In genomic region chr4:151997701-151998100, GRCm38 (mm10) we compare ENCODE assay signal across 10 mouse cellular contexts. TPM values are rescaled to one million over a fixed set of nuclear protein-coding genes. Genes with fewer than 3 reads are reported as not detected.
DNase-seq lines count a peak whose midpoint lies in the region; ATAC-seq and TF ChIP-seq lines count a peak whose summit lies in the region.
"Had no signal": no experiment of that assay in that cellular context is flagged by ENCODE, and none has a peak within 500 bp of the region (broad histone marks: within the 10 kb centered on the region; RNA-seq: fewer than 3 reads in every experiment).

No protein-coding gene starts in this region.

- intact Hi-C loops in gastrocnemius, adult 2 months (cut with DNase I) = no loop called here
- intact Hi-C loops in gastrocnemius, postnatal 14 days (cut with DNase I; ENCODE audit: low total_unique reads) = no loop called here

- peak overlapping the region; percentile 100 for H3K4me3 ChIP-seq in gastrocnemius, adult 2 months
- H3K4me3 ChIP-seq in lung, embryonic 16.5 days (ENCODE audit: low read length) = no peak overlapping the region
- H3K4me3 ChIP-seq in hindbrain, embryonic 11.5 days (ENCODE audit: low read depth, low read length) = peak overlapping the region; percentile 100; the same call in 1 of the 2 replicates
- H3K4me3 ChIP-seq in midbrain, embryonic 16.5 days (ENCODE audit: low read depth, low read length) = 0 out of 2 replicates have a peak overlapping the region, but pooled peaks have one; percentile 99

- no peaks in the 10 kb centered on the region for H3K27me3 ChIP-seq in lung, embryonic 16.5 days (ENCODE audit: control insufficient read depth, insufficient read depth, low read depth, low read length)
- no peaks in the 10 kb centered on the region for H3K27me3 ChIP-seq in hindbrain, embryonic 11.5 days (ENCODE audit: control insufficient read depth, insufficient read depth, low read length)
- H3K27me3 ChIP-seq in midbrain, embryonic 16.5 days (ENCODE audit: control insufficient read depth, insufficient read depth, low read depth, low read length) = no peaks in the 10 kb centered on the region

- peaks cover under 1% of the 10 kb centered on the region; the same call in 1 of the 2 replicates for H3K36me3 ChIP-seq in lung, embryonic 16.5 days (ENCODE audit: control insufficient read depth, insufficient read depth, low read length)
- no peaks in the 10 kb centered on the region for H3K36me3 ChIP-seq in hindbrain, embryonic 11.5 days (ENCODE audit: control insufficient read depth, insufficient read depth, low read length)
- H3K36me3 ChIP-seq in midbrain, embryonic 16.5 days (ENCODE audit: control insufficient read depth, insufficient read depth, low read length) = no peaks in the 10 kb centered on the region

- 70% methylated on average over 3 of the region's 3 CpGs for WGBS in lung, embryonic 16.5 days
- 70% methylated on average over 3 of the region's 3 CpGs for WGBS in hindbrain, embryonic 11.5 days
- 86% methylated on average over 3 of the region's 3 CpGs for WGBS in midbrain, embryonic 16.5 days

- no peak for DNase-seq in gastrocnemius, adult 2 months
- DNase-seq in gastrocnemius, postnatal 14 days = no peak
- no peak for DNase-seq in lung, adult 18-20 months
- no peak for DNase-seq in hindbrain, embryonic 11.5 days (ENCODE audit: low spot score)
- no peak for DNase-seq in frontal cortex, postnatal 10 days (ENCODE audit: low spot score in 2 of 2)
- no peak for DNase-seq in adrenal gland, adult 18-20 months (ENCODE audit: low spot score in 2 of 2)
- DNase-seq: thymus, postnatal 25 days had no signal

- peak overlapping the region; percentile 68; the same call in 1 of the 2 replicates for H3K4me2 ChIP-seq in lung, embryonic 16.5 days (ENCODE audit: low read depth, low read length)
- no peak overlapping the region for H3K4me2 ChIP-seq in hindbrain, embryonic 11.5 days (replicated peaks; ENCODE audit: low read depth, low read length)
- H3K4me2 ChIP-seq in midbrain, embryonic 16.5 days (ENCODE audit: low read length) = no peak overlapping the region

- no peak overlapping the region for H3K9ac ChIP-seq in lung, embryonic 16.5 days (ENCODE audit: low read length)
- H3K9ac ChIP-seq in hindbrain, embryonic 11.5 days (ENCODE audit: low read depth, low read length) = no peak overlapping the region
- H3K9ac ChIP-seq in midbrain, embryonic 16.5 days (ENCODE audit: low read depth, low read length) = no peak overlapping the region

- H3K9me3 ChIP-seq in lung, embryonic 16.5 days (ENCODE audit: control insufficient read depth, low read length) = no peaks in the 10 kb centered on the region
- no peaks in the 10 kb centered on the region for H3K9me3 ChIP-seq in hindbrain, embryonic 11.5 days (ENCODE audit: control insufficient read depth, low read length)
- H3K9me3 ChIP-seq in midbrain, embryonic 16.5 days (replicated peaks; ENCODE audit: control insufficient read depth, low read length, poor library complexity, severe bottlenecking) = no peaks in the 10 kb centered on the region

- H3K27ac ChIP-seq in gastrocnemius, adult 2 months = peak overlapping the region; percentile 99
- H3K27ac ChIP-seq in lung, embryonic 16.5 days (ENCODE audit: low read length) = no peak overlapping the region
- no peak overlapping the region for H3K27ac ChIP-seq in hindbrain, embryonic 11.5 days (ENCODE audit: low read depth, low read length)
- H3K27ac ChIP-seq in midbrain, embryonic 16.5 days (ENCODE audit: low read length) = no peak overlapping the region

- peaks cover 20% of the 10 kb centered on the region for H3K4me1 ChIP-seq in lung, embryonic 16.5 days (replicated peaks; ENCODE audit: control insufficient read depth, insufficient read depth, low read length)
- H3K4me1 ChIP-seq in hindbrain, embryonic 11.5 days (replicated peaks; ENCODE audit: control insufficient read depth, insufficient read depth, low read length) = 0 out of 2 replicates have a peak, but pooled peaks cover 3% of the 10 kb centered on the region
- peaks cover 17% of the 10 kb centered on the region for H3K4me1 ChIP-seq in midbrain, embryonic 16.5 days (ENCODE audit: control insufficient read depth, insufficient read depth, low read length)

- ATAC-seq in lung, embryonic 16.5 days (ENCODE audit: low read depth) = no peak
- no peak for ATAC-seq in hindbrain, embryonic 11.5 days (ENCODE audit: low FRiP score)
- ATAC-seq in midbrain, embryonic 16.5 days = no peak

- no peak for TF ChIP-seq CTCF in gastrocnemius, adult 2 months (IDR thresholded peaks at IDR 0.05)

RNA-seq across cellular contexts. Expression of gene Phf13, which starts 1.6 kb away (rescaled TPM):
- 1 to 10 TPM; 4.5 to 4.6 TPM for total RNA-seq in gastrocnemius, adult 2 months (2021)
- total RNA-seq in gastrocnemius, postnatal 14 days (2021) = 1 to 10 TPM; 4.1 to 4.4 TPM
- polyA plus RNA-seq in lung, embryonic 16.5 days (2015; fragmentation: Nextera tagmentation; extraction: Ambion mirVana) = 25.1 and 26.8 TPM in 2 replicates
- polyA plus RNA-seq in hindbrain, embryonic 11.5 days (2014; fragmentation: Nextera tagmentation; extraction: Ambion mirVana) = 15.2 and 19.4 TPM in 2 replicates
- 21.2 and 24.4 TPM in 2 replicates for polyA plus RNA-seq in midbrain, embryonic 16.5 days (2015; fragmentation: Nextera tagmentation; extraction: Ambion mirVana)
- 10 to 100 TPM; 12.4 to 13.2 TPM for total RNA-seq in adrenal gland, adult 18-20 months (2021)

RNA-seq across cellular contexts. Expression of gene Thap3, which starts 8.9 kb away (rescaled TPM):
- total RNA-seq in gastrocnemius, adult 2 months (2021) = 10 to 100 TPM; 31.1 to 32.5 TPM
- total RNA-seq in gastrocnemius, postnatal 14 days (2021) = 10 to 100 TPM; 28.0 to 32.2 TPM
- 37.5 and 43.9 TPM in 2 replicates for polyA plus RNA-seq in lung, embryonic 16.5 days (2015; fragmentation: Nextera tagmentation; extraction: Ambion mirVana)
- polyA plus RNA-seq in hindbrain, embryonic 11.5 days (2014; fragmentation: Nextera tagmentation; extraction: Ambion mirVana) = 20.0 and 20.4 TPM in 2 replicates
- 30.9 and 33.9 TPM in 2 replicates for polyA plus RNA-seq in midbrain, embryonic 16.5 days (2015; fragmentation: Nextera tagmentation; extraction: Ambion mirVana)
- total RNA-seq in adrenal gland, adult 18-20 months (2021) = 10 to 100 TPM; 18.2 to 19.9 TPM

RNA-seq across cellular contexts. Expression of gene Klhl21, which starts 10.9 kb away (rescaled TPM):
- total RNA-seq in gastrocnemius, adult 2 months (2021) = 100 to 1,000 TPM in 1 of 2 experiments, 10 to 100 TPM in 1; 92.5 to 125 TPM
- total RNA-seq in gastrocnemius, postnatal 14 days (2021) = 10 to 100 TPM; 26.9 to 31.8 TPM
- polyA plus RNA-seq in lung, embryonic 16.5 days (2015; fragmentation: Nextera tagmentation; extraction: Ambion mirVana) = 10.9 and 12.3 TPM in 2 replicates
- polyA plus RNA-seq in hindbrain, embryonic 11.5 days (2014; fragmentation: Nextera tagmentation; extraction: Ambion mirVana) = 2.7 and 3.0 TPM in 2 replicates
- polyA plus RNA-seq in midbrain, embryonic 16.5 days (2015; fragmentation: Nextera tagmentation; extraction: Ambion mirVana) = 3.0 and 3.4 TPM in 2 replicates
- 10 to 100 TPM; 18.3 to 28.2 TPM for total RNA-seq in adrenal gland, adult 18-20 months (2021)

RNA-seq across cellular contexts. Expression of gene Zbtb48, which starts 29.8 kb away (rescaled TPM):
- total RNA-seq in gastrocnemius, adult 2 months (2021) = 1 to 10 TPM; 2.4 to 3.3 TPM
- total RNA-seq in gastrocnemius, postnatal 14 days (2021) = 1 to 10 TPM; 1.8 to 3.3 TPM
- polyA plus RNA-seq in lung, embryonic 16.5 days (2015; fragmentation: Nextera tagmentation; extraction: Ambion mirVana) = 17.5 and 20.6 TPM in 2 replicates
- 18.0 and 19.6 TPM in 2 replicates for polyA plus RNA-seq in hindbrain, embryonic 11.5 days (2014; fragmentation: Nextera tagmentation; extraction: Ambion mirVana)
- polyA plus RNA-seq in midbrain, embryonic 16.5 days (2015; fragmentation: Nextera tagmentation; extraction: Ambion mirVana) = 19.3 and 21.5 TPM in 2 replicates
- 1 to 10 TPM; 8.3 to 8.9 TPM for total RNA-seq in adrenal gland, adult 18-20 months (2021)

RNA-seq across cellular contexts. Expression of gene Tas1r1, which starts 40.7 kb away (rescaled TPM):
- total RNA-seq in gastrocnemius, adult 2 months (2021) = under 1 TPM; 0.53 to 0.59 TPM
- total RNA-seq in gastrocnemius, postnatal 14 days (2021) = 1 to 10 TPM in 1 of 2 experiments, under 1 TPM in 1; 0.80 to 1.3 TPM
- polyA plus RNA-seq in lung, embryonic 16.5 days (2015; fragmentation: Nextera tagmentation; extraction: Ambion mirVana) = 0.59 and 0.74 TPM in 2 replicates
- 0.62 and 0.84 TPM in 2 replicates for polyA plus RNA-seq in hindbrain, embryonic 11.5 days (2014; fragmentation: Nextera tagmentation; extraction: Ambion mirVana)
- 2.1 and 2.4 TPM in 2 replicates for polyA plus RNA-seq in midbrain, embryonic 16.5 days (2015; fragmentation: Nextera tagmentation; extraction: Ambion mirVana)
- total RNA-seq in adrenal gland, adult 18-20 months (2021) = not detected
- total RNA-seq: neutrophil, adult 5-6 weeks had no signal
